Mouse (Mus musculus): ENCODE results near the gene Arhgap10.

- TF ChIP-seq EP300 (IDR thresholded peaks at IDR 0.05; ENCODE audit: low read depth) (no peak), CTCF (IDR thresholded peaks at IDR 0.05; ENCODE audit: low read depth) (no peak)
These were observed 110.9 kb downstream of the Arhgap10 start for GRCm38 (mm10) chr8:77406846-77407245.

Measured in heart, postnatal 0 days (tissue).